Mouse (Mus musculus): ENCODE data around the gene Chil4.
"Not testable (repeated sequence)": the region's sequence is repeated elsewhere in the genome, so short reads cannot be mapped to it uniquely, and the experiment has no call there.

The Chil4 gene

GRCm38 (mm10) chr3:106219407-106219806 lies at the start of gene Chil4:
Gene Chil4, minus strand, starts transcription at chr3:106219507.
- DNase-seq = no peak

GRCm38 (mm10) chr3:106265854-106266253 lies 46.5 kb upstream of the Chil4 start:
- DNase-seq = no peak

GRCm38 (mm10) chr3:106264854-106265253 lies 45.5 kb upstream of the Chil4 start:
- DNase-seq = no peak

GRCm38 (mm10) chr3:106257076-106257475 lies 37.8 kb upstream of the Chil4 start:
- not testable (repeated sequence) for DNase-seq

- no peak for DNase-seq
Measured at GRCm38 (mm10) chr3:106252719-106253118, 33.4 kb upstream of the Chil4 start.

GRCm38 (mm10) chr3:106250763-106251399 lies 31.6 kb upstream of the Chil4 start:
- not testable (repeated sequence) for DNase-seq

- not testable (repeated sequence) for DNase-seq
Measured at GRCm38 (mm10) chr3:106247369-106247768, 28.1 kb upstream of the Chil4 start.

GRCm38 (mm10) chr3:106240210-106240609 lies 20.9 kb upstream of the Chil4 start:
- not testable (repeated sequence) for DNase-seq

GRCm38 (mm10) chr3:106239196-106239791 lies 20.0 kb upstream of the Chil4 start:
- DNase-seq = no peak

GRCm38 (mm10) chr3:106223391-106223790 lies 4.1 kb upstream of the Chil4 start:
- DNase-seq = not testable (repeated sequence)

GRCm38 (mm10) chr3:106221625-106222265 lies 2.4 kb upstream of the Chil4 start:
- DNase-seq = no peak

GRCm38 (mm10) chr3:106218284-106218954 lies 888 bp downstream of the Chil4 start:
- DNase-seq = not testable (repeated sequence)

GRCm38 (mm10) chr3:106198030-106198429 lies 21.3 kb downstream of the Chil4 start:
- not testable (repeated sequence) for DNase-seq

GRCm38 (mm10) chr3:106197246-106197645 lies 22.1 kb downstream of the Chil4 start:
- not testable (repeated sequence) for DNase-seq

- DNase-seq = no peak
Measured at GRCm38 (mm10) chr3:106196276-106196675, 23.0 kb downstream of the Chil4 start.

- no peak for DNase-seq
Measured at GRCm38 (mm10) chr3:106195486-106195885, 23.8 kb downstream of the Chil4 start.

GRCm38 (mm10) chr3:106187991-106188390 lies 31.3 kb downstream of the Chil4 start:
- DNase-seq = no peak

- no peak for DNase-seq
Measured at GRCm38 (mm10) chr3:106177509-106178189, 41.7 kb downstream of the Chil4 start.

- not testable (repeated sequence) for DNase-seq
Measured at GRCm38 (mm10) chr3:106174971-106175370, 44.3 kb downstream of the Chil4 start.

GRCm38 (mm10) chr3:106172506-106172905 lies 46.8 kb downstream of the Chil4 start:
- DNase-seq = peak in 1 of 2 experiments; percentile 46

GRCm38 (mm10) chr3:106171135-106171731 lies 48.1 kb downstream of the Chil4 start:
- DNase-seq = no peak

- peak; percentile 81 for DNase-seq
Measured at GRCm38 (mm10) chr3:106170522-106171053, 48.7 kb downstream of the Chil4 start.
